Mouse (Mus musculus) midbrain, embryonic 13.5 days (tissue): ENCODE measurements around the gene Naa60. TPM values are rescaled to one million over a fixed set of nuclear protein-coding genes. Genes with fewer than 3 reads are reported as not detected.

ENCODE experiments used
- ATAC-seq: fragments of 200-750 bp; cut with Nextera tagmentation; 2 replicates; pipeline ENCODE4 v1.8.0; 2017; ENCODE audit warnings: mild to moderate bottlenecking, moderate TSS enrichment, moderate library complexity
- H3K27ac ChIP-seq: fragments of 300-500 bp; sonication (generic); 2 replicates; pipeline ENCODE4 v1.5.1; 2015; ENCODE audit warnings: inconsistent platforms, mild to moderate bottlenecking, moderate library complexity
- H3K27me3 ChIP-seq: fragments of 300-500 bp; sonication (generic); 2 replicates; pipeline ENCODE4 v1.6.1; 2015; ENCODE audit warnings: mild to moderate bottlenecking, inconsistent platforms
- H3K36me3 ChIP-seq: fragments of 300-500 bp; sonication (generic); 2 replicates; pipeline ENCODE4 v1.6.1; 2015; ENCODE audit warnings: mild to moderate bottlenecking, inconsistent platforms
- H3K4me1 ChIP-seq: fragments of 300-500 bp; sonication (generic); replicated peaks from 2 replicates; pipeline ENCODE4 v1.6.1; 2015; ENCODE audit warnings: inconsistent platforms
- H3K4me2 ChIP-seq: fragments of 300-500 bp; sonication (generic); replicated peaks from 2 replicates; pipeline ENCODE4 v1.6.1; 2015; ENCODE audit warnings: moderate library complexity, mild to moderate bottlenecking, inconsistent platforms
- H3K4me3 ChIP-seq: fragments of 300-500 bp; sonication (generic); replicated peaks from 2 replicates; pipeline ENCODE4 v1.5.1; 2015; ENCODE audit warnings: mild to moderate bottlenecking, inconsistent platforms
- H3K9ac ChIP-seq: fragments of 300-500 bp; sonication (generic); replicated peaks from 2 replicates; pipeline ENCODE4 v1.6.1; 2015; ENCODE audit warnings: mild to moderate bottlenecking, inconsistent platforms
- H3K9me3 ChIP-seq: fragments of 300-500 bp; sonication (generic); 2 replicates; pipeline ENCODE4 v1.6.1; 2016; ENCODE audit warnings: mild to moderate bottlenecking, inconsistent platforms
- WGBS: fragments of 180-500 bp; shearing (Covaris S2); methylation state at CpG from one replicate; pipeline ENCODE4 v1.1.7; 2015; 5-methylcytosine and 5-hydroxymethylcytosine counted together
- polyA plus RNA-seq: library from polyadenylated mRNA; unstranded; fragments of >200 nt; fragmentation: Nextera tagmentation; extraction: Ambion mirVana; gene quantifications from 2 replicates; pipeline ENCODE4 v1.2.1, GENCODE M21; 2015

The Naa60 gene
- polyA plus RNA-seq, result 79.7 and 80.5 TPM in 2 replicates

- H3K4me3 ChIP-seq, result peak within 1 kb of the TSS; percentile 56
- no peaks in the 10 kb centered on the region for H3K27me3 ChIP-seq
- peaks cover 26% of the 10 kb centered on the region for H3K4me1 ChIP-seq
- H3K9ac ChIP-seq, result peak within 1 kb of the TSS; percentile 67
- H3K9me3 ChIP-seq, result no peaks in the 10 kb centered on the region
- ATAC-seq, result peak; percentile 99
- H3K27ac ChIP-seq, result peak within 1 kb of the TSS; percentile 44; the same call in 1 of the 2 replicates
- 5% methylated on average over 47 of the region's 47 CpGs for WGBS
- peaks cover 15% of the 10 kb centered on the region for H3K36me3 ChIP-seq
- H3K4me2 ChIP-seq, result peak within 1 kb of the TSS; percentile 93
These were observed at the start of gene Naa60 for GRCm38 (mm10) chr16:3872216-3873047. Naa60 (plus strand) TSS chr16:3872375.

GRCm38 (mm10) chr16:3828021-3828420 is 44.2 kb upstream of the Naa60 start:
- Histone ChIP-seq H3K36me3 (no peaks in the 10 kb centered on the region), H3K27me3 (no peaks in the 10 kb centered on the region), H3K27ac (no peak overlapping the region), H3K9ac (no peak overlapping the region), H3K9me3 (no peaks in the 10 kb centered on the region), H3K4me1 (no peaks in the 10 kb centered on the region), H3K4me3 (no peak overlapping the region), H3K4me2 (no peak overlapping the region)
- no peak for ATAC-seq
- WGBS, result 62% methylated on average over 3 of the region's 3 CpGs

- H3K4me3 ChIP-seq, result no peak overlapping the region
- H3K27ac ChIP-seq, result no peak overlapping the region
- WGBS, result 90% methylated on average over 2 of the region's 2 CpGs
These were observed 42.4 kb upstream of the Naa60 start for GRCm38 (mm10) chr16:3829727-3830126.

GRCm38 (mm10) chr16:3830588-3831109 is 41.5 kb upstream of the Naa60 start, which contains the start of gene Olfr15:
Olfr15 (plus strand) TSS chr16:3830878.
- H3K27me3 ChIP-seq, result no peaks in the 10 kb centered on the region
- no peaks in the 10 kb centered on the region for H3K9me3 ChIP-seq
- no peaks in the 10 kb centered on the region for H3K36me3 ChIP-seq
- no peak within 1 kb of the TSS for H3K27ac ChIP-seq
- H3K4me2 ChIP-seq, result no peak within 1 kb of the TSS
- H3K9ac ChIP-seq, result no peak within 1 kb of the TSS
- H3K4me1 ChIP-seq, result no peaks in the 10 kb centered on the region
- no peak for ATAC-seq
- no peak within 1 kb of the TSS for H3K4me3 ChIP-seq

More at GRCm38 (mm10) chr16:3829727-3830126, 42.4 kb upstream of the Naa60 start:
- Histone ChIP-seq H3K4me1 (no peaks in the 10 kb centered on the region), H3K27me3 (no peaks in the 10 kb centered on the region), H3K9ac (no peak overlapping the region), H3K4me2 (no peak overlapping the region), H3K36me3 (no peaks in the 10 kb centered on the region), H3K9me3 (no peaks in the 10 kb centered on the region)
- no peak for ATAC-seq

GRCm38 (mm10) chr16:3835461-3835860 is 36.7 kb upstream of the Naa60 start:
- WGBS, result 90% methylated on average over 2 of the region's 2 CpGs
- Histone ChIP-seq H3K27ac (no peak overlapping the region), H3K4me1 (no peaks in the 10 kb centered on the region), H3K27me3 (no peaks in the 10 kb centered on the region), H3K4me2 (no peak overlapping the region), H3K4me3 (no peak overlapping the region), H3K9me3 (no peaks in the 10 kb centered on the region), H3K36me3 (no peaks in the 10 kb centered on the region), H3K9ac (no peak overlapping the region)
- ATAC-seq, result no peak

- no peaks in the 10 kb centered on the region for H3K9me3 ChIP-seq
- no peaks in the 10 kb centered on the region for H3K27me3 ChIP-seq
- no peak overlapping the region for H3K4me3 ChIP-seq
- no peaks in the 10 kb centered on the region for H3K36me3 ChIP-seq
- ATAC-seq, result no peak
- no peak overlapping the region for H3K4me2 ChIP-seq
- H3K27ac ChIP-seq, result no peak overlapping the region
- no peak overlapping the region for H3K9ac ChIP-seq
- H3K4me1 ChIP-seq, result 0 out of 2 replicates have a peak, but pooled peaks cover 7% of the 10 kb centered on the region
- WGBS, result 63% methylated on average over 17 of the region's 17 CpGs
These were observed 32.9 kb upstream of the Naa60 start for GRCm38 (mm10) chr16:3839157-3839885.

- Histone ChIP-seq H3K27me3 (no peaks in the 10 kb centered on the region), H3K9me3 (no peaks in the 10 kb centered on the region), H3K9ac (no peak overlapping the region; the same call in 1 of the 2 replicates), H3K4me1 (peaks cover 17% of the 10 kb centered on the region), H3K4me2 (no peak overlapping the region), H3K36me3 (no peaks in the 10 kb centered on the region), H3K4me3 (no peak overlapping the region), H3K27ac (no peak overlapping the region)
- WGBS, result 34% methylated on average over 4 of the region's 4 CpGs
- no peak for ATAC-seq
These were observed 29.2 kb upstream of the Naa60 start for GRCm38 (mm10) chr16:3842989-3843388.

- Histone ChIP-seq H3K4me3 (no peak overlapping the region), H3K36me3 (no peaks in the 10 kb centered on the region), H3K4me2 (no peak overlapping the region), H3K27ac (no peak overlapping the region), H3K27me3 (no peaks in the 10 kb centered on the region), H3K9ac (no peak overlapping the region), H3K9me3 (no peaks in the 10 kb centered on the region), H3K4me1 (peaks cover 19% of the 10 kb centered on the region)
- ATAC-seq, result no peak
- 80% methylated on average over 1 of the region's 1 CpGs for WGBS
These were observed 28.4 kb upstream of the Naa60 start for GRCm38 (mm10) chr16:3843796-3844195.

- peak within 1 kb of the TSS; percentile 69 for H3K9ac ChIP-seq
- H3K9me3 ChIP-seq, result no peaks in the 10 kb centered on the region
- no peaks in the 10 kb centered on the region for H3K27me3 ChIP-seq
- no peak within 1 kb of the TSS for H3K27ac ChIP-seq
- peak; percentile 100 for ATAC-seq
- peak within 1 kb of the TSS; percentile 66 for H3K4me3 ChIP-seq
- H3K4me2 ChIP-seq, result peak within 1 kb of the TSS; percentile 66
- 4% methylated on average over 38 of the region's 38 CpGs for WGBS
- H3K36me3 ChIP-seq, result no peaks in the 10 kb centered on the region
- H3K4me1 ChIP-seq, result peaks cover 22% of the 10 kb centered on the region
These were observed 25.3 kb upstream of the Naa60 start, which contains the start of gene Zfp174 for GRCm38 (mm10) chr16:3846711-3847518. Zfp174 (plus strand) TSS chr16:3847268.

- Histone ChIP-seq H3K36me3 (no peaks in the 10 kb centered on the region), H3K9me3 (no peaks in the 10 kb centered on the region), H3K4me2 (peak overlapping the region; percentile 66), H3K27ac (no peak overlapping the region), H3K9ac (peak overlapping the region; percentile 69; the same call in 1 of the 2 replicates), H3K4me1 (peaks cover 19% of the 10 kb centered on the region), H3K27me3 (no peaks in the 10 kb centered on the region), H3K4me3 (peak overlapping the region; percentile 66)
- ATAC-seq, result no peak
- WGBS, result 68% methylated on average over 4 of the region's 4 CpGs
These were observed 24.3 kb upstream of the Naa60 start for GRCm38 (mm10) chr16:3847871-3848270.

- Histone ChIP-seq H3K4me3 (no peak overlapping the region), H3K4me2 (no peak overlapping the region), H3K9ac (no peak overlapping the region), H3K27ac (no peak overlapping the region), H3K9me3 (no peaks in the 10 kb centered on the region), H3K27me3 (no peaks in the 10 kb centered on the region), H3K4me1 (peaks cover 15% of the 10 kb centered on the region), H3K36me3 (no peaks in the 10 kb centered on the region)
- ATAC-seq, result no peak
- 78% methylated on average over 3 of the region's 3 CpGs for WGBS
These were observed 23.8 kb upstream of the Naa60 start for GRCm38 (mm10) chr16:3848416-3848815.
